Mouse (Mus musculus) c-Kit-negative CD71-positive TER-119-positive erythroid progenitor cells, embryonic 14.5 days (primary cell): ENCODE data around the gene Mrpl30.

Experiments used
- DNase-seq: peaks from one replicate; pipeline ENCODE4 v3.0.0-alpha.2; 2013; ENCODE audit warnings: low read depth, low spot score

Mrpl30 gene

DNA sequence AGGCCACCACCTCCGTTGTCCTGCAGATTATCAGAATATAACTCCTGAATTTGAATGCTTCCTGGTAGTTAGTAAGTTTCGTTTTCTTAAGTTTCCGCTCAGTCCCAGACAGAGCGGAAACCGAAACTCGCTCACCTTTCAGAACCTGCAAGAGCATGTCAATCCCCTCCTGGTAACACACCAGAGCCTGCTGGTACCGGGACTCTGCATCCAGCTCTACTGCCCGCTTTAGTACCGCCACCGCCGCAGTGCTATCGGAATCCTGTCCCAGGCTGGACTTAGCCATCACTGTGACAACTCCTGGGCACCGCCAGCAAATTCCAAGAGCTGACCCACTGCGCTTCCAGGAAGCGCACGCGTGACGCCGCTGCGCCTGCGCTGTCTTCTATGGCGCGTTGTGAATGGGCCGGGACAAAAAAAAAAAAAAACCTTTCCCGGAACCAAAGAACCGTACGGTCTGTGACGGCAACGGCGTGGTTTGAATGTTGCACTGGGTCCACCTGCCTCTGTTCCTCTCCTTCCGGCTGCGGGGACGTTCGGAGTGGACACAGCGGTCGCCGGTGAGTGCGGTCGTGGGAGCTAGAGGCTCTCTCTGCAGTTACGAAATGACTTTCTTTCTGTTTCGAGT is at the start of gene Mrpl30, which contains the start of gene Mitd1:
Mrpl30 (plus strand) TSS at position 453 of the 628 bp plus-strand sequence.
Mitd1 (minus strand) TSS at position 387 of the 628 bp plus-strand sequence.
- DNase-seq, result peak; percentile 88

DNA sequence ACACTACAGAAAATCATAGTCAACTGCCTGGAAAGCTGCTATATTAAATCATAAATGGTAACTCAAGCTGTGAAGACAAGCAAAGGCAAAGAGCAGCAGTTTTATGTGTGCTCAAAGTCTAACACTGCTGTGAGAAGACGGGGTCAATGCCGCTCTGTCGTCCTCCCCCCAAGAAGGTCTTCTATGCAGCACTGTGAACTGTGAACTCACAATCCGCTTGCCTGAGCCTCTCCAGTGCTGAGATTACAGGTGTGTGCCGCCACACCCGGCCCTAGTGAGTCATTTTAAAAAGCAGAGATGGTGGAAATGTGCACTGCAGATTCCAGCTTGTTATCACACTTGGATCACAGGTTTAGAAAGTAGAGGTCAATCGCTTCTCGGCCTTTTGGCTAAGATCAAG is 43.4 kb upstream of the Mrpl30 start:
- no peak for DNase-seq

DNA sequence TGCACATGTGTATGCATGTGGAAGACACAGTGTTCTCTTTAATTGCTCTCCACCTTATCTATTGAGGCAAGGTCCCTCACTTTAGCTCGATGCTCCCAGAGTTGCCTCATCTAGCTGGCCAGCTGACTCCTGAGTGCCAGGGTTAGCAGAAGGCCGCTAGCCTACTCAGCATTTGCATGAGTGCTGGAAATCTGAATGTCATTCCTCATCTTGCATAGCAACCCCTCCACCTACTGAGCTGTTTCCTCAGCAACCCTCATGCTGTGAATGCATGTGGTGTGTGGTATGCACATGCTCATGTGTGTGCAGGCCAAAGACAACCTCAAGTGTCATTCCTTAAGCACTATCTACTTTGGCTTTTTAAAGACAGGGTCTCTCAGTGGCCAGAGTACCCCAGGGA is 39.6 kb upstream of the Mrpl30 start:
- no peak for DNase-seq

DNA sequence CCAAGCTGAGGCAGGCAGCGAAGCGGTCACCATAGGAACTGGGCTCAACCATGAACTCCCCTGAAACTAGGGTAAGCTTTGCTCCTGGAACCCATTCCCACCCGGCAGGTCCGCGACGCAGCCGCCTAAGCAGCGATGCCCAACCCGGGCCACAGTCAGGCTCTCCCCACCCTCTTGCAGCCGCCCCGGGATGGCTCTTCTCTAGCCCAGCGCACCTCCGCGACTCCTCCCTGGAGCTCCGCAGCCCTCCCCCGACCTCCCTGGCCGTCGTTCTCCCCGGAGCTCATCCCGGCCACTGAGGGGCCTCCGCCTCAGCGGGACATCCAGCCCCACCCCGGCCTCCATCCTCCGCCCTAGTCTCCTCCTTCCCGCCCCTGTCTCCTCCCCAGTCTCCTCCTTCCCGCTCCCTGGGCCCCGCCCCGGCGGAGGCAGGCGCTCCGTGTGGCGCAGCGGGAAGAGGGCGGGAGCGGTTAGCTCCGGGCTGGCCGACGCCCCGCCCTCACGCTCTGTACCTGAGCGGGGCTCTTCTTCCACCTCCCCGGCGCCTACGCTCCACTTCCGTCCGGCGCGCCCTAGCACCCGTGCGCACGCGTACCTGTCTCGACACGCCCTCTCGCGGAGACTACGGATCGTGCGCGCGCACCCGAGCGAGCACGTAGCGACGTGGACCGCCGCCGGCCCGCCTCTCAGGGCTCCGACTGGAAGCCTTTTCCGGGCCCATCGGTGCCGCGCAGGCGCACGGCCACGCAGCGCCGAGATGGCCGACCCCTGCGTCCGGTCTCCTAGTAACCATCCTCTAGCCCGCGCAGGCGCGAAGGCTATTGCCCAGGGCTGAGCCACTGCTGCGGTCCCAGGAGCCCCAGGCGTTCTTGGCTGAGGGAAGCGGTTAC is 25.5 kb upstream of the Mrpl30 start:
- DNase-seq, result peak; percentile 95

DNA sequence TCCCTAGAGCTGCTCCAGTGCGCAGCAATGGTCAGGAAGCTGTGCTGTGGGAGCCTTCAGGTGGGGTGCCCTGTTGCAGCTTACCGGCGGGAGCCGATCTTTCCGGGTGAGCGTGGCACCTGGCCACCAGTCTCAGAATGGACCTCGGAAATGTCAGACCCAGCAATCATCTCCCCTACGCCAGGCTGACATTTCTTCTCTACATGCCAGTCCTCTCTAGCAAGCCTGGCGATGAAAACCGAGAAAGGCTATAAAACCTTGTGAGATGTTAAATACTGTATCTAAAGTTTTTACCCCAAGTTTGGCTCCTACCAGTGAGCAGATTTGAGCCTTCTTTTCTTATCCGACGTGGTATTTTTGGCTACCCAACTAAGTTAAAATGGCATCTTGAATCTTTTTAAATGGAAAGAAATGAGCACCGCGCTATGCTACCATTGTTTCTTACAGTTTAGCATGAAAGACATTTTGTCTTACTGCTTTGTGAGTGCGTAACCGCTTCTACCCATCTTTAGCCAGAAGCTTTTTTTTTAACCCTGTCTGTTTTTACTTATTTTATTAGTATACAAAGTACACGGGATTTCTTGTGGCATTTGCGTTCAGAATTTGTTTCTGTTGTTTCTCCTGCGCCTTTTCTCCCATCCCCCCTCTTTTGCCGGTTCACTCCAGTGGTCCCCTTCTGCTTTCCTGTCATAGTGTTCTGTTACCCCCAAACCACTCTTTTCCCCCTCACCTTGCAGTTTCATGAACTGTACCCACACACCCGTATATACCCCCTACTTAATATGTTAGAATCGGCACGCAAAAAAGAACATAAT is 24.7 kb upstream of the Mrpl30 start:
- DNase-seq, result no peak

DNA sequence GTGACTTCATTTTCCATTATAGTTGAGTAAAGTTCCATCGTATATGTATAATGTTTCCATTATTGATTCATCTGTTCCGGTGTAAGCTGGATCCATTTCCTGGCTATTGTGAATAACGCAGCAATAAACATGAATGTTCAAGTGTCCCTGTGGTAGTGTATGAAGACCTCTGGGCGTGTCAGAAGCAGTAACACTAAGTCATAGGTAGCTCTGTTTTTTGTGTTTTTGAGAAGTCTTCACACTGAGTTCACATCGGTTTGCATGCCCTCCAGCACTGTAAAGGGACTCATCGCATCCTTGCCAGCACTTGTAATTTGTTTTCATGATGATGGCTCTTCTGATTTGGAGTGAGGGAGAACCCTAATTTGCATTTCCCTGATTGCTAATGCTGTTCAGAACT is 24.0 kb upstream of the Mrpl30 start, which contains the start of gene Tsga10:
Tsga10 (minus strand) TSS at position 144 of the 400 bp plus-strand sequence.
- DNase-seq, result no peak

DNA sequence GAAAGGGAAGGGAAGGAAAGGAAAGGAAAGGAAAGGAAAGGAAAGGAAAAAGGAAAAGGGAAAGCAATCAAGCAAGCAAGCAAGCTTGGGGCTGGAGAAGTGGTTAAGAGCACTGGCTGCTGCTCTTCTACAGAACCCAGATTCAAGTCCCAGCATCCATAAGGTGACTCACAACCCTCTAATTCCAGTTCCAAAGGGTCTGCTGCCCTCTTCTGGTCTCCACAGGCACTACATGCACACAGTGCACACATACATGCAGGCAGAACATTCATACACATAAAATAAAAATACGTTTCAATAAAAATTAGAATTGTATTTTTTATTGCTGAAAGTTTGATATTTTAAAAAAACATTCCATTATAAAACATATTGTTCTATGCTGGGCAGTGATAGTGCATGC is 23.2 kb upstream of the Mrpl30 start:
- peak; percentile 64 for DNase-seq

DNA sequence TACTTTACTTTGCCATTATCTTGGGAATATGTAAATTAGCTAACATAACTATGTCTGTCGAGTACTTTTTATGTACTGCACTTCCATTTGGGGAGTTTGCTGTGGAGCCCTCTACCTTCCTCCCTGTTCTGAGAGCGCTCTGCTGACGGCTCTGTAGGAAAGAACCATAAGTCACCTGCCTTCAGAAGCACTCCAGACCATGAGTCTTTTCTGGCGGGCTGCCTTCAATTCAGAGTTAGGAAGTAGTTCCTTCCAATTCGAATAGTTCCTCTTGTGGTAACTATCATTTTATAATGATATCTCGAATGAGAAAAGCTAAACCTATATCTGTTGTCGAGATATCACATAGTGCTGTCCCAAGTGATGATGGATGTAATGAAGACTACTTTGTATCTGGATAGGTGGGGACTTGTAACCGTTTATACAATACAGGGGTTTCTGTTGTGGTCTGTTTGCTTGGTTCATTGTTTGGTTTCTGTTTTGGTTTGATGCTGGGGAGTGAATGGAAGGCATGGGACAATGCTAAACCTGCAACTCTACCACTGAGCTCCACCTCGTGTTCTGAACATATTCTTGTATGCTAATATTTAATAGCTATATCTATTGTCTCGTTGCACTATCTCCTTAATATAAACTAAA is 22.5 kb upstream of the Mrpl30 start:
- DNase-seq, result no peak

DNA sequence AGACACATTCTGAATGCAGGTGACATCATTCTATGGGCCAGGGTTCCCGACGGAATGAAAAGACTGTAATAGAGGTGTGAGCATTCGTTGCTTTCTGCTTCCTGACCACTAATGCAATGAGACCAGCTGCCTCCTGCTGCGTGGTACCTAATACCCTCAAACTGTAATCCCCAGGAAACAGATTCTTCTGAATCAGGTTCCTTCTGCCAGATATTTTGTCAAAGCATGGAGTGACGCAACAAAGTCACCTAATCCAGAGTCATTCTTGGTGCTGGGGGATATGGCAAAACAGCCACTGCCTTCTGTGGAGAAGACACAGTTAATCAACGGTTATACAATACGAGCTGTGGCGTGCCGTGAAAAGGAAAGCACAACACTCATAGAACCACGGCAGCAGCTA is 21.6 kb upstream of the Mrpl30 start:
- DNase-seq, result no peak

DNA sequence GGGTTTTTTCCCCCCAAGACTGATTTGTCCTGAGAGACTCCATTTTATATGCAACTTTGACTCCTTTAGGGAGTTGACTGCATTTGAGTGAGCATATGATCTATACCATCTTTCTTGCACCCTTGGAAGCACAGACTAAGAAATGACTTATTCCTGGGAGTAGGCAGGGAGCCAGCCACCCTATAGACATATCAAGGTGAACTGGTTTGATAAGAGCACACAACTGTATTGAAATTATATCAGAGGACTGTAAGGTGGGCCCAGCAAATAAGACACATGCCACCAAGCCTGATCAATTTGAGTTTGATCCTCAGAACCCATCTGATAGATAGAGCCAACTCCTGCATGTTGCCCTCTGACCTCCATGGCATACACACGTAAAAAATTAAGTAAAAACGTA is 20.9 kb upstream of the Mrpl30 start:
- no peak for DNase-seq

DNA sequence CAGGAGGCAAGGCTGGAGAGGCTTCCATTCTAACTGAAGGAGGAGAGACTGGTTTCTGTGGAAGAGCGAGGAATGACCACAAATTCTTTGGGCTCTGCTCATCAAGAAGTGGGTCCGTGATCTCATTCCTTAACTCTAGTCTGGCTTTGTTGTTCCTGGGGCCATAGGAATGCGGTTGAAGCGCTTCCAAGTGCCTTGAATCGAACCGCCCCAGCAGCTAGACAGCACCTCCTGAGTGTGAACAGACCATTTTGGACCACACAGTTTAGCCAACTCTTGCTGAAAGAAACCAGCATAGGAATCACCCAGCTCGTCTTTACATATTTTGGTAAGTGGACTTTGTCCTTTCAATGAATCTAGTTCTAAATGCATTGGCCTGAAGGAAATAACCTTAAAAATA is 18.6 kb upstream of the Mrpl30 start, which contains the start of gene Lipt1:
Lipt1 (plus strand) TSS at position 35 of the 400 bp plus-strand sequence.
- DNase-seq, result no peak

DNA sequence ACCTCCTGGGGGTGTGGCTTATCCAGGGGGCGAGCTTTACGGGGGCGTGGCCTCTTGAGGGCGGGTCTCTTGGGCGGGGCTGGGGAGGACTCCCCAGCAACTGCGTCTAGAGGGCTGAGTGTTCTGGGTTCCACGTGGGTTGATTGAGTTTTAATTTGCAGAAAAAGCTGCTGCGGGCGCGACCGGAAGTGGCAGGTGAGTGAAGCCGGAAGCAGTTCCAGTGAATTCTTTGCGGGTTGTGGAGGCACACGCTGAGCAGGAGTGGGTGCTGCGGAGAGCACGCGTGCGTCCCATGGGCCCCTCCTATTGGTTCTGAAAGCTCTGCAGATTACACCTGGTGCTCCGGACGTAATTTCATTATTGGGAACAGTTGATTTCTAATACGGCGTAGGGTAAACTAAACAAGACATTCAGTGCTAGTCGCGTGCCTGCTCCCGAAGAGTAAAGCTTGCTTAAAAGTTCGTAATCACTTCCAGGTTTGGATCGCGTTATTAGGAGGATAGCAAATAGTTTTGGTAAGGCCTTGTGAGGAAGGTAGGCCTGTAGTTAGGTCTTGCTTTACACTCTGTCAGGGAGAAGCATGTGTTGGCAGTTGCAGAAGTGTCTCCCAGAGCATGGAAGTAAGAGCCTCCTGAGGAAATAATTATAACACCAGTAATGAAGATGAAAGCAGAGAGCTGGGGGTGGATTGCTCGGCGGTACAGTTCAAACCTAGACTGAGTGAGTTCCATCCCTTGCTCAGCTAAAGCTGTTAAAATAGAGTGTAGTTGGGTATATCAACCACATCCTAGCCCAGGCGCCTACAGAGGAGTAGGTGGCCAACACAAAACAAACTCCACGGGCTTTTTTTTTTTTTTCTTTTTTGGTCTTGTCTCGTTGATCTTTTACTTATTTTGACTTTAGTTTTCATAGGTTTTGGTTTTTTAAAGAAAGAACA is 17.9 kb upstream of the Mrpl30 start:
- peak; percentile 62 for DNase-seq

DNA sequence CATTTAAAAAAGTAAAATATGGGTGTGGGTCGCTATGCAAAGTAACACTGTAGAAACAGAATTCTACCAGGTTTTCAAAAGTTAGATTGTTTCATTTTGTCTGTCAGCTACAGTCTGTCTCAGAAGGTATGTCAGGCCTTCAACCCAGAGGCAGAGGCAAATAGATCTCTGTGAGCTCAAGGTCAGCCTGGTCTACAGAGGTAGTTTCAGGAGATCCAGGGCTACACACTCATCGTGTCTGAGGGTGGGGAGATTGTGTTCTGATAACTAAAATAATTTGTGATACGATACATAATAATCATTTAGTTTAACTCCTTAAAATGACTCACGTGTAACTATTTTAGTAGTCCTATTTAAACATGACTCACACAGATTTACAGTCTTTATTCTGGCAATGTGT is 17.1 kb upstream of the Mrpl30 start:
- no peak for DNase-seq

DNA sequence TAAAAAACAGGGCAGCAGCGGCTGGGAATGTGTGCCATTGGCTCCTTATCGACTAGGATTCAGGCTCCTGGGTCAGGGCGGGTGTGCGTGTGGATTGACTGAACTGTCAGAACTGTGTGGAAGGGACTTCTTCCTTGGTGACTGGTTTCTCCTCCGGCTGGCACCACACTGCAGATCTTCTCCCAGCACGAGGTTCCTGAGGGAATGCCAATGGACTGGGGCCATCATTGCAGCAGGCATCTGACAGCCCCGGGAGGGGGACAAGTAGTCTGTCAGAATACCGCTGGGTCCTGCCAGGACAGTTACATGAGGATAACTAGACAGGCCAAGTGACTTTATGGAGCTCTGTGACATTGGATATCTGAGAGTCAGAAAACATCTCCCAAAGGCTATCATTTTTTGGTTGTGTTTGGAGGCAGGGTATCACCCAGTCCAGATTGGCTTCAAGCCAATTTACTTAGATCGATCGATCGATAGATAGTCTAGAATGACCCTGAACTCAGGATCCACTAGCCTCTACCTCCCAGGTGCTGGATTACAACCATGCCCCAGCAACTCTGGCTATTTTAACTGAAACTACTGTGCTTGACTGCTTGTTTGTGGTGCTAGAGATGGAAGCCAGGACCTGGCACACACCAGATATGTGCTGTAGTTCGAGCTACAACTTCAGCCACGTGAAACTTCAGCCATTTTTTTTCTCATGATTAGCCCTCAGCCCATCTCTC is 12.4 kb upstream of the Mrpl30 start:
- no peak for DNase-seq

DNA sequence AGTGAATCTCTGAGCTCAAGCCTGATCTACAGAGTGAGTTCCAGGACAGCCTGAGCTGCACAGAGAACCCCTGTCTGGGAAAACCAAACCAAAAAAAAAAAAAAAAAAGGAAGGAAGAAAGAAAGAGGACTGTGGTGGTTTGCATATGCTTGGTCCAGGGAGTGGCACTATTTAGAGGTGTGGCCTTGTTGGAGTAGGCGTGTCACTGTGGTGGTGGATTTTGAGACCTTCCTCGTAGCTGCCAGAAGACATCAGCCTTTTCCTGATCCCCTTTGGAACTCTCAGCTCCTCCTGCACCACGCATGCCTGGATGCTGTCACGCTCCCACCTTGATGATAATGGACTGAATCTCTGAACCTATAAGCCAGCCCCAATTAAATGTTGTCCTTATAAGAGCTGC is 6.9 kb upstream of the Mrpl30 start:
- no peak for DNase-seq

DNA sequence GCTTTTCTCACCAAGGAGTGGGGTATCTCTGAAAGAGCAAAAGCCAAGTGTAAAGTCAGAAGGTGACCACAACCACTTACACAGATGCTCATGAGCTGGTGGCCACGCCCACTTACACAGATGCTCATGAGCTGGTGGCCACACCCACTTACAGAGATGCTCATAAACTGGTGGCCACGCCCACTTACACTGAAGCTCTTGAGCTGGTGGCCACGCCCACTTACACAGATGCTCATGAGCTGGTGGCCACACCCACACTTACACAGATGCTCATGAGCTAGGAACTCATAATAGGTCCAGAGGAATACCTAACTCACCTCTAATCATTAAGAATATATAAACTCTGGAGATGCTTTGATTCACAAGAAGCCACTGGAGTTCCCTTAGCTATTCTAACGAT is 5.8 kb upstream of the Mrpl30 start:
- DNase-seq, result peak; percentile 91

DNA sequence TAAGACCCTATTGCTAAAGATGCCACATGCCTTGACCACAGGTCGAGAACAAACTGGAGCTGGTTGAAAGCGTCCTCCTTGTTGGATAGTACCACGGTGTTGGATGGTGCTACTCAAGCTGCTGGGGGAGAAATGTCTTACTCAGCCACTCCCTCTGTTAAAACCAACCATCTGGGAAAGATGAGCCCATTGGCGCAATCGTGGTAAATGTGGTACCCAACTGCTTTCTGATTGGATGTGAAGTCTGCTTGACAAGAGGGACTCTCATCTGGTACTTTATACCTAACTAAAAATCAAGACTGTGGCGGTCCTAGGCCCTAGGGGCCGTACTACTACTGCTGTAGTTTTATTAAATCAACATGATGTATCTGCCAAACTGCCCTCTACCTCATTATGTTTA is 1.1 kb upstream of the Mrpl30 start:
- no peak for DNase-seq

DNA sequence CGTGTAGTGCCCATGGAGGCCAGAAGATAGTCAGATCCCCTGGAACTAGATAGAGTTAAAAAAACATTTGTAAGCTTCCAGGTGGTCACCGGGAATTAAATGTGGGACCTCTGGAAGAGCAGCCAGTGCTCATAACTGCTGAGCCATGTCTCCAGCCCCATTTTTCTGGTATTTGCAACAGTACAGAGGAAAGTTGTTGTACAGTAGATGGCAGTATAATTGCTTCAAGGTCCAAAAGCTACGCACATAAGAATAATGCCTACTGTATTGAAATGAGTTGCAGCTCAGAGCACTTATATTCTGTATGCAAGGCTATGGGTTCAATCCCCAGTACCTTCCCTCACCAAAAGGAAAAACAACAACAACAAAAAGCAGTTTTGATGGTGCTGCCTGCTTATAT is 1.1 kb downstream of the Mrpl30 start:
- no peak for DNase-seq

DNA sequence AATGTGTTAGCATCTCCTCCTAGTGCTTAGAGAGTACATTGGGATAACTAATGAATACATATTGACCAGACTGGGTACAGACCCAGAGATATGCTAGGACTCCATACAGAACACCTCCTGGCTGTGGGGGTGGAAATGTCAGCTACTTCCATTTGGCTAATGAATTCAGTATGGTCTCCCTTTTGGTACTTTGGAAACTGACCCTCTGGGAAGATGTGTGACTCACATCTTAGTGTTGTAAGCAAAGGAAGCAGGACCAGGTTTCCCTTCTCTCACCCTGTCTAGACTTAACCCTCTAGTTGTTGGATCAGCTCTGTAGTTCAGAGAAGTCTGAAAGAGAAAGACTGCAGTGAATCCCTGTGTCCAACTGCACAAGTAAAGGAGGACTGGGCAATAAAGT is 4.3 kb downstream of the Mrpl30 start:
- DNase-seq, result no peak

DNA sequence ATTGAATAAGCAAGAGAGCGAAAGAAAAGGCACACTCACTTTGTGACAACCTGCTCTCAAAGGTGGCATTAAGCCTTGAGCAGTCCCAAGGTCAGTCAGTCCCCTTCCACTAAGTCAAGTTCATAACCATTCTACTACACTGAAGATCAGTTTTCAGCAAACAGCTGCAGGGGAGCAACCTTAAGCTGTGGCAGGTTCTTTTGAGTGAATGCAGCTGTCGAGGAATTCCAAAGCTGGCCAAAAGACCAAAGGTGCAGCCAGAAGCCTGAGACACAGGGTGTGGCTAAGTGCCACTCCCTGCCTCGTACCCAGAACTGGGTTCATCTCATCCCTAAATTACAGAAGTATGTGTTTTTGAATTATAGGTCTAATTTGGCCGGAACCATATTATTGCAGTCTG is 9.5 kb downstream of the Mrpl30 start:
- DNase-seq, result no peak
